Comparison of ENCODE assay signal across 8 mouse cellular contexts in the genomic region with DNA sequence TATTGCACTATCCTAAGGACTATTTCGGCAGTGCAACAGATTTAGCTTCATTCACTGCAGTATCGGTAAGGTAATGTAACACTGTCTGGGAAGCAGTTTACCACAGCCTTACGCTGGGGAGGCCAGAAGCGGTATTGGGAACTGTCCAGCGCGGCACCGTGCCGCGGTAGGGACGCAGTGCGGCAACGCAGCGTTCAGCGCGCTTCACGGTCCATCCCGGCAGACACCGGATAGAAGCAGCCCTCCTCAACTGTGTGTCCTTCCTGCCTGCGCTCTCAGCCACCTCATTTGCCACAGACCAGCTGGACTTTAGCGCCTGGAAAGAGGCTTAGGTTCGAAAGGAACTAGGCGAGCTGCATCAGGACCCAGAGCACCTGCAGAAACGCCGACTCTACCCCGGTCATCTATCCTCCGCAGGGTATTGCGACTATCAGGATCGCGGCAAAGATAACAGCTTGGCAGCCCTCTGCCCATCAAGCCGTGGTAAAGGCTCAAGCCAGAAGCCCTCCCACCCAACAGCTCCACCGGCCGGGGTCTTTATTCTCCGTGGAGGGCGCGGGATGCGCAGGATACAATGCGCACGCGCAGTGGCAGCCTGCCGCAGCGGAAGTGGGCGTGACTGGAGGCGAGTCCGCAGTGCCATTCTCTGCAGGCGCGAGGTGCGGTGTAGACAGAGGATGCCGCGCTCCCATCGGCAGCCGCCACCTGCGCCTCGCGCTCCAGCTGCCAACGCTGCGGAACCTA. TPM values are rescaled to one million over a fixed set of nuclear protein-coding genes. Genes with fewer than 3 reads are reported as not detected.
DNase-seq lines count a peak whose midpoint lies in the region; ATAC-seq and TF ChIP-seq lines count a peak whose summit lies in the region.

No protein-coding gene starts in this region.

- H3K4me3 ChIP-seq in brown adipose tissue, adult 24 weeks (ENCODE audit: insufficient read depth, low read depth, low read length): peak overlapping the region; percentile 56
- peak overlapping the region; percentile 58 for H3K4me3 ChIP-seq in heart, embryonic 13.5 days
- H3K4me3 ChIP-seq in kidney, postnatal 0 days (replicated peaks; ENCODE audit: low read depth, low read length): peak overlapping the region; percentile 32
- peak overlapping the region; percentile 61 for H3K4me3 ChIP-seq in liver, embryonic 12.5 days

- H3K9ac ChIP-seq in heart, embryonic 13.5 days: no peak overlapping the region
- no peak overlapping the region for H3K9ac ChIP-seq in kidney, postnatal 0 days (ENCODE audit: low read depth, low read length)
- peak overlapping the region; percentile 43 for H3K9ac ChIP-seq in liver, embryonic 12.5 days

- no peak overlapping the region for H3K27ac ChIP-seq in brown adipose tissue, adult 24 weeks (replicated peaks; ENCODE audit: low read depth, low read length)
- H3K27ac ChIP-seq in heart, embryonic 13.5 days (replicated peaks): no peak overlapping the region
- H3K27ac ChIP-seq in kidney, postnatal 0 days: no peak overlapping the region
- no peak overlapping the region for H3K27ac ChIP-seq in liver, embryonic 12.5 days

- peak; percentile 88 for DNase-seq in CD4-positive, CD25-positive, alpha-beta regulatory T cell, adult 2 months (ENCODE audit: low read depth, low spot score)
- DNase-seq in kidney, postnatal 0 days (ENCODE audit: low spot score): peak; percentile 52
- peak; percentile 65 to 74 for DNase-seq in natural killer cell, adult 2 months (ENCODE audit: low spot score in 2 of 2)
- DNase-seq in splenic B cell, adult 2 months (ENCODE audit: low read depth, low spot score): peak; percentile 74

- H3K4me2 ChIP-seq in heart, embryonic 13.5 days: peak overlapping the region; percentile 74
- H3K4me2 ChIP-seq in kidney, postnatal 0 days (ENCODE audit: low read length): peak overlapping the region; percentile 56
- H3K4me2 ChIP-seq in liver, embryonic 12.5 days: peak overlapping the region; percentile 77

- ATAC-seq in erythroid progenitor cell, adult 5-6 weeks (replicated peaks; ENCODE audit: low FRiP score, poor library complexity, severe bottlenecking): peak; percentile 74
- ATAC-seq in heart, embryonic 13.5 days (ENCODE audit: extremely low read depth, insufficient number of reproducible peaks, low FRiP score, low TSS enrichment): no peak; the same call in 1 of the 2 replicates
- ATAC-seq in kidney, postnatal 0 days (replicated peaks; ENCODE audit: low FRiP score, low read depth): peak; percentile 57
- ATAC-seq in liver, embryonic 12.5 days: peak; percentile 75

- H3K36me3 ChIP-seq in heart, embryonic 13.5 days: peaks cover 73% of the 10 kb centered on the region
- H3K36me3 ChIP-seq in kidney, postnatal 0 days (ENCODE audit: insufficient read depth, low read length): 0 out of 2 replicates have a peak, but pooled peaks cover 9% of the 10 kb centered on the region
- peaks cover 45% of the 10 kb centered on the region for H3K36me3 ChIP-seq in liver, embryonic 12.5 days
- peaks cover 9% of the 10 kb centered on the region for H3K36me3 ChIP-seq in splenic B cell, adult 2 months (ENCODE audit: control insufficient read depth, insufficient read depth, low read length, poor library complexity, severe bottlenecking)

- H3K4me1 ChIP-seq in brown adipose tissue, adult 24 weeks (ENCODE audit: control insufficient read depth, insufficient read depth, insufficient read length, low read length): no peaks in the 10 kb centered on the region
- H3K4me1 ChIP-seq in heart, embryonic 13.5 days: 0 out of 2 replicates have a peak, but pooled peaks cover 3% of the 10 kb centered on the region
- H3K4me1 ChIP-seq in kidney, postnatal 0 days (replicated peaks; ENCODE audit: insufficient read depth, low read length): no peaks in the 10 kb centered on the region
- peaks cover 9% of the 10 kb centered on the region for H3K4me1 ChIP-seq in liver, embryonic 12.5 days

- no peaks in the 10 kb centered on the region for H3K27me3 ChIP-seq in heart, embryonic 13.5 days (replicated peaks)
- H3K27me3 ChIP-seq in kidney, postnatal 0 days (ENCODE audit: insufficient read depth, low read length): no peaks in the 10 kb centered on the region
- H3K27me3 ChIP-seq in liver, embryonic 12.5 days (replicated peaks): no peaks in the 10 kb centered on the region
- H3K27me3 ChIP-seq in splenic B cell, adult 2 months (ENCODE audit: control insufficient read depth, insufficient read depth, low read length, poor library complexity, severe bottlenecking): no peaks in the 10 kb centered on the region

- H3K9me3 ChIP-seq in heart, embryonic 13.5 days: peaks cover 22% of the 10 kb centered on the region
- no peaks in the 10 kb centered on the region for H3K9me3 ChIP-seq in kidney, postnatal 0 days (replicated peaks; ENCODE audit: low read length)
- H3K9me3 ChIP-seq in liver, embryonic 12.5 days (replicated peaks): no peaks in the 10 kb centered on the region

- 52% methylated on average over 56 of the region's 56 CpGs for WGBS in heart, embryonic 13.5 days
- 47% methylated on average over 56 of the region's 56 CpGs for WGBS in kidney, postnatal 0 days
- WGBS in liver, embryonic 12.5 days (ENCODE audit: insufficient replicate concordance): 53% methylated on average over 56 of the region's 56 CpGs

- no peak for TF ChIP-seq CTCF in kidney, postnatal 0 days (IDR thresholded peaks at IDR 0.05; ENCODE audit: low read depth)

RNA-seq across cellular contexts. Expression of gene Mcmbp, which starts 52.3 kb away (rescaled TPM):
- 13.8 and 17.6 TPM in 2 replicates for polyA plus RNA-seq in brown adipose tissue, adult 24 weeks (2012; ENCODE audit: insufficient read depth, insufficient read length, missing spikeins)
- 23.8 and 50.7 TPM in 2 replicates for total RNA-seq in erythroid progenitor cell, adult 5-6 weeks (2015; ENCODE audit: low replicate concordance)
- 11.9 and 15.3 TPM in 2 replicates for total RNA-seq in erythroid progenitor cell, adult 5-6 weeks (2017; ENCODE audit: low replicate concordance)
- 37.7 and 39.8 TPM in 2 replicates for polyA plus RNA-seq in heart, embryonic 13.5 days (2015; fragmentation: Nextera tagmentation; extraction: Ambion mirVana)
- 52.5 and 53.7 TPM in 2 replicates for polyA plus RNA-seq in kidney, postnatal 0 days (2015; fragmentation: Nextera tagmentation; extraction: Ambion mirVana)
- polyA plus RNA-seq in liver, embryonic 12.5 days (2016; fragmentation: Nextera tagmentation; extraction: Ambion mirVana): 41.9 and 42.5 TPM in 2 replicates

RNA-seq across cellular contexts. Expression of gene Sec23ip, which starts 56.8 kb away (rescaled TPM):
- 10.2 and 11.5 TPM in 2 replicates for polyA plus RNA-seq in brown adipose tissue, adult 24 weeks (2012; ENCODE audit: insufficient read depth, insufficient read length, missing spikeins)
- 15.5 and 38.6 TPM in 2 replicates for total RNA-seq in erythroid progenitor cell, adult 5-6 weeks (2015; ENCODE audit: low replicate concordance)
- total RNA-seq in erythroid progenitor cell, adult 5-6 weeks (2017; ENCODE audit: low replicate concordance): 23.8 and 26.3 TPM in 2 replicates
- 30.7 and 31.4 TPM in 2 replicates for polyA plus RNA-seq in heart, embryonic 13.5 days (2015; fragmentation: Nextera tagmentation; extraction: Ambion mirVana)
- polyA plus RNA-seq in kidney, postnatal 0 days (2015; fragmentation: Nextera tagmentation; extraction: Ambion mirVana): 26.0 and 29.6 TPM in 2 replicates
- 27.4 and 27.7 TPM in 2 replicates for polyA plus RNA-seq in liver, embryonic 12.5 days (2016; fragmentation: Nextera tagmentation; extraction: Ambion mirVana)
